Mouse (Mus musculus) stomach, embryonic 14.5 days (tissue): ENCODE data around the gene Top2a. TPM values are rescaled to one million over a fixed set of nuclear protein-coding genes. Genes with fewer than 3 reads are reported as not detected.
A peak's percentile ranks its signal among the peaks of the same experiment; 100 is the strongest.

ENCODE experiments used
- ATAC-seq: fragments of 200-750 bp; cut with Nextera tagmentation; 2 replicates; pipeline ENCODE4 v1.8.0; 2017; ENCODE audit warnings: low read depth, moderate TSS enrichment; ENCODE audit not compliant: insufficient number of reproducible peaks, insufficient read depth, low FRiP score
- H3K27ac ChIP-seq: fragments of 300-500 bp; sonication (generic); 2 replicates; pipeline ENCODE4 v1.5.1; 2014; ENCODE audit warnings: mild to moderate bottlenecking, low read length, moderate library complexity, mixed read lengths
- H3K27me3 ChIP-seq: fragments of 300-500 bp; sonication (generic); 2 replicates; pipeline ENCODE4 v1.6.1; 2014; ENCODE audit warnings: low read length, control low read depth, mixed read lengths; ENCODE audit not compliant: control insufficient read depth, insufficient read depth
- H3K36me3 ChIP-seq: fragments of 300-500 bp; sonication (generic); 2 replicates; pipeline ENCODE4 v1.6.1; 2014; ENCODE audit warnings: mild to moderate bottlenecking, control low read depth, low read length, moderate library complexity, mixed read lengths; ENCODE audit not compliant: control insufficient read depth, insufficient read depth
- H3K4me1 ChIP-seq: fragments of 300-500 bp; sonication (generic); 2 replicates; pipeline ENCODE4 v1.6.1; 2014; ENCODE audit warnings: low read length, control low read depth, mixed read lengths; ENCODE audit not compliant: control insufficient read depth, insufficient read depth
- H3K4me2 ChIP-seq: fragments of 300-500 bp; sonication (generic); replicated peaks from 2 replicates; pipeline ENCODE4 v1.6.1; 2014; ENCODE audit warnings: low read depth, low read length, control low read depth
- H3K4me3 ChIP-seq: fragments of 300-500 bp; sonication (generic); 2 replicates; pipeline ENCODE4 v1.5.1; 2014; ENCODE audit warnings: low read depth, low read length, control low read depth
- H3K9ac ChIP-seq: fragments of 300-500 bp; sonication (generic); replicated peaks from 2 replicates; pipeline ENCODE4 v1.6.1; 2014; ENCODE audit warnings: low read depth, mild to moderate bottlenecking, control low read depth, low read length, moderate library complexity, mixed read lengths
- H3K9me3 ChIP-seq: fragments of 300-500 bp; sonication (generic); 2 replicates; pipeline ENCODE4 v1.6.1; 2016; ENCODE audit warnings: low read depth, low read length, control low read depth; ENCODE audit not compliant: control insufficient read depth
- WGBS: fragments of 180-500 bp; shearing (Covaris S2); extraction: QIAGEN DNeasy Blood & Tissue Kit; methylation state at CpG from one replicate; pipeline ENCODE4 v1.1.7; 2014; 5-methylcytosine and 5-hydroxymethylcytosine counted together
- polyA plus RNA-seq: library from polyadenylated mRNA; unstranded; fragments of >200 nt; fragmentation: Nextera tagmentation; extraction: Ambion mirVana; gene quantifications from 2 replicates; pipeline ENCODE4 v1.2.1, GENCODE M21; 2014

Gene Top2a
- polyA plus RNA-seq, 1 experiment from 2014 or later, result 284 TPM

DNA sequence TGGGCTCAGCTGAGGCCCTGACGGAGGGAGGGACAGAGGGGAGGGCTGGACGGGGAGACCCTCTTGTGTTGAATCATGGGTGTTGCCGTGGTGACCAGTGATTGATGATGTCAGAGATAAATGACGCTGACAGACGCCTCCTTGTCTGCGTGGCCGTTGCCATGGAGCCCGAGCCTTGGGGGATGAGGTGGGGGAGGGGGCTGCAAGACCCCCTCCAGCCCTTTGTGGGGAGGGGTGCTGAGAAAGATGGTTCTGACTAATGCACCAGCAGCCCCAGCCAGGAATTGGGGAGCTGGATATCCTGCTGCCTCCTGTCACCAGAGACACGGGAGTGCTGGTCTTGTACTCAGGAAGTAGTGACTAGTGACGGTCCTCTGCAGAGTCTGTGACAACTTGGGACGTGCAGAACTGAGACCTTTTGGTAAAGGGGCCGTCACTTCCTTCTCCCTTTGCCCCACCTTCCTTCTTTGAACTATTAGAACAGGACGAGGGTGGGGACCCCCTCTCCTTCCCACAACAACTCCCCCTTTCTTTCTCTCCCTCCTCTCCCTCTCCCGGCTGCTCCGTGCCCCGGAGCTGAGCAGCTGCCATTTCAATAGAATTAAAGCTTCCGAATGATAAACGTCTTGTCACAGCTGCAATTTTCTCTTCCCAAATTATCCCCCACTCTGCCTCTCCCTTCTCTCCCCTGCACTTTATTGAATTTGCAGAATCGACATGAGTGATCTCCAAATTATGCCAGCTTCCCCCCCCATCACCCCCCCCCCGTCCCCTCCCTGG lies 55.1 kb downstream of the Top2a start:
- Histone ChIP-seq H3K36me3 (peaks cover 62% of the 10 kb centered on the region), H3K27me3 (no peaks in the 10 kb centered on the region), H3K27ac (peak overlapping the region; percentile 74), H3K4me1 (peaks cover 78% of the 10 kb centered on the region), H3K9ac (no peak overlapping the region; the same call in 1 of the 2 replicates), H3K9me3 (no peaks in the 10 kb centered on the region), H3K4me2 (peak overlapping the region; percentile 25; the same call in 1 of the 2 replicates), H3K4me3 (no peak overlapping the region)
- ATAC-seq, result no peak
- 6% methylated on average over 20 of the region's 20 CpGs for WGBS

DNA sequence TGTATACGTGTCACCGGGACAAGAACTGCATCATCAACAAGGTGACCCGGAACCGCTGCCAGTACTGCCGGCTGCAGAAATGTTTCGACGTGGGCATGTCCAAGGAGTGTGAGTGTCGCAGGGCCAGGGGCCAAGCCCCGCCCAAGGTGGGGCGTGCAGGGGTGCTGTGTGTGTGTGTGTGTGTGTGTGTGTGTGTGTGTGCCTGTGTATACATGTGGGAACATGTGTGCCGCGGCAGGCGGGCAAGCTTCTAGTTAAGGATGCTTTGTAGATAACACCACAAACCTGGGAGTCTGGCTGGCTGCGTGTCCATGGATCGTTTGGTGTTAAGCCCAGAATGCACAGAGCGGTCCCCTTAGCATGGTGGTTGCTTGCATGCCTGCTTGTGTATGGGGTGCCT lies 55.9 kb downstream of the Top2a start:
- Histone ChIP-seq H3K9me3 (no peaks in the 10 kb centered on the region), H3K36me3 (peaks cover 54% of the 10 kb centered on the region), H3K9ac (no peak overlapping the region; the same call in 1 of the 2 replicates), H3K27ac (peak overlapping the region; percentile 74), H3K4me3 (no peak overlapping the region), H3K4me2 (peak overlapping the region; percentile 25; the same call in 1 of the 2 replicates), H3K27me3 (no peaks in the 10 kb centered on the region), H3K4me1 (peaks cover 82% of the 10 kb centered on the region)
- no peak for ATAC-seq
- 28% methylated on average over 16 of the region's 16 CpGs for WGBS

DNA sequence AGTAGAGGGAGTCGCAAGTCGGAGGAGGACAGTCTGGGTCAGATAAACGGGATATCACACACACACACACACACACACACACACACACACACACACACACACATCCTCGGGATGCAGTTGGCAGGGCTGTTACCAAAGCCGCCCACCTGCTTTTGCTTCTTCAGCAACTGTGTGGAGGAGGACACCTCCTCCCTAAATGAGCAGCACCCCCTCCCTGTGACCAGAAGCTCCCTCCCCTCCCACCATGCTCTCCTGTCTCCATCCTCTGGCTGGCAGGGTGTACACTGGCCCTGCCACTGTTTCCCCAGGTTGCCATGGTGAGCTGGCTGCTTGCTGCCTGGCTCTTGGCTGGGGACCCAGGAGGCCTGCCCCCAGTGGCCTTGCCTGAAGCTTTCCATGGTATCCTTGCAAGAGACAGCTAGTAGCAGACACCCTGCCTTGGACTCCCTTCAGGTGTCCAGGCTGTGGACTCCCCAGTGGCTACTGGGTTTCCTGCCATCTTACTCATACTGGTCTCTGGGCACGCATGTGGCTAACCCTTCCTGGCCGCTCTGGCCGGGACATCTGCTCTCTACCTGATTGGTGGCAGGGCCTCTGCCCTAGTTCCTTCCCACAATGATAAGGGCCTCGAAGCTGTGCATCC lies 57.4 kb downstream of the Top2a start:
- Histone ChIP-seq H3K4me2 (peak overlapping the region; percentile 99; the same call in 1 of the 2 replicates), H3K9ac (no peak overlapping the region), H3K4me1 (peaks cover 94% of the 10 kb centered on the region), H3K36me3 (peaks cover 39% of the 10 kb centered on the region), H3K27me3 (no peaks in the 10 kb centered on the region), H3K9me3 (no peaks in the 10 kb centered on the region), H3K4me3 (no peak overlapping the region), H3K27ac (peak overlapping the region; percentile 96; the same call in 1 of the 2 replicates)
- ATAC-seq, result no peak
- WGBS, result 25% methylated on average over 9 of the region's 9 CpGs

DNA sequence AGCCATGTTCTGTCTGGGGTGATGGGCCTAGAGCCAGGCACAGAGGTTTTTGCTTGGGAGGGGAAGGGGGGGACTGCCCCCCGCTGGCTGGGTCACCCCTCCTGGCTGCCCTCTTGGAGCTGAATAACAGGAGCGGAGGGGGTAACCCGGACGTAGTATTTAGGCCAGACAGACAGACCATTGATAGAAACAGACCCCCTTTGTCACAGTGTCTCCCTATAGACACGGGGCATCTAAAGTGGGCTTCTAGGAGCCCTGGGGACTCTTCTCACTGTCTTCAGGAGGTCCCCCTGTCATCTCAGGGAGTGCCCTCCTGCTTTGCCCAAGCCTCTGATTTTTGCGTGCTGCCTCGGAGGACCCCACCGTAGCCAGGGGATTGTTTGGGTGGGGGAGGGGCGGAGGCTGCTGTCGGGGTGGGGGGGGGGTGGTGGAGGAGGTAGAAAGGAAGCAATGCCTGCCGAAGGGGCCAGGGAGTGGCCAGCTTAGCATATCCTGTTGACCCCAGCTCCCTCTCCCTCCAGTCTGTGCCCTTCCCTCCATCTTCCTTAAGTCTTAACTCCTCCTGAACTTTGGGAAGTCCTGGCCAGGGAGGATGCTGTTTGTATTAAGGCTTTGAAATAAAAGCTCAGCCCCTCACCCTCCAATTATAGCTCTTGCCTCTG lies 58.4 kb downstream of the Top2a start:
- WGBS, result 10% methylated on average over 11 of the region's 11 CpGs
- H3K27ac ChIP-seq, result peak overlapping the region; percentile 96
- H3K9me3 ChIP-seq, result no peaks in the 10 kb centered on the region

DNA sequence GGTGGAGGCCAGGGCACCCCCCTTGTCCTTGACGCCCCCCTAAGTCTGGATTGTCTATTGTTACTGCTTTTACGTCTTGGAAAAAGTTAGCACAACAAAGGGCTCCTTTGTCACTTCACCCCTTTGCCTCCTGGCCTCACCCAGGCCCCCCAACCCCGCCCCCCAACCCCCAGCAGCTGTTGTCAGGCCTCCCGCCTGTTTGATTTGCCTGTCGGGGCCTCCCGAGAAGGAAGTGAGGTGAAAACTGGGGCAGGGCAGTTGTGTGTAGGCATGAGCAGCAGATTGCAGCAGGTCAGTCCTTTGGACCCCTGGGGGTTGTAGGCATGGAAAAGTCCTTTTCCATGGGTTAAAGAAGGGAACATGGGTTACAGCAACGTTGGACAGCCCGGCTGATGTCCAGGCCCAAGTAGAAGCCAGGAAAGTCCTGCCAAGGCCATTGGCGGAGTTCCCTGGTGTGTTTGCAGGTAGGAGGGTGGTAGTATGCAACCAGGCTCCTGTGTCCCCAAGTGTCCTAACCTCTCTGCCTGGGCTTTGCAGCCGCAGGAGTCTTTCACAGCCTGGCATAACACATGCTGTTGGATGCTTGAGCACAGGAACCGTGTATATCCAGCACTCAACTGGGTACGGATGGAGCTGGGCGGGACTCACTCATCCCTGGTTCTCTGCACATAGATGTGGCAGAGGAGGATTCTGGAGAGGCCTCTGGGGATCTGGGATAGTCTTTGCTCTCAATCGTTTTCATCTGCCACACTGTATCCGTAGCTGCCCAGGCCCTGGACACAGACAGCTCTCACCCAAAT lies 59.2 kb downstream of the Top2a start:
- no peaks in the 10 kb centered on the region for H3K9me3 ChIP-seq
- peak overlapping the region; percentile 78 for H3K4me3 ChIP-seq
- H3K4me2 ChIP-seq, result peak overlapping the region; percentile 99
- H3K27me3 ChIP-seq, result no peaks in the 10 kb centered on the region
- no peak for ATAC-seq
- peaks cover 21% of the 10 kb centered on the region for H3K36me3 ChIP-seq
- H3K9ac ChIP-seq, result peak overlapping the region; percentile 33
- peak overlapping the region; percentile 96 for H3K27ac ChIP-seq
- H3K4me1 ChIP-seq, result peaks cover 82% of the 10 kb centered on the region
- 17% methylated on average over 15 of the region's 15 CpGs for whole genome bisulfite sequencing

More for the DNA sequence above, 58.4 kb downstream of the Top2a start:
- ATAC-seq, result no peak
- Histone ChIP-seq H3K9ac (peak overlapping the region; percentile 33), H3K4me2 (peak overlapping the region; percentile 99), H3K4me1 (peaks cover 86% of the 10 kb centered on the region), H3K27me3 (no peaks in the 10 kb centered on the region), H3K4me3 (peak overlapping the region; percentile 78), H3K36me3 (peaks cover 28% of the 10 kb centered on the region)

DNA sequence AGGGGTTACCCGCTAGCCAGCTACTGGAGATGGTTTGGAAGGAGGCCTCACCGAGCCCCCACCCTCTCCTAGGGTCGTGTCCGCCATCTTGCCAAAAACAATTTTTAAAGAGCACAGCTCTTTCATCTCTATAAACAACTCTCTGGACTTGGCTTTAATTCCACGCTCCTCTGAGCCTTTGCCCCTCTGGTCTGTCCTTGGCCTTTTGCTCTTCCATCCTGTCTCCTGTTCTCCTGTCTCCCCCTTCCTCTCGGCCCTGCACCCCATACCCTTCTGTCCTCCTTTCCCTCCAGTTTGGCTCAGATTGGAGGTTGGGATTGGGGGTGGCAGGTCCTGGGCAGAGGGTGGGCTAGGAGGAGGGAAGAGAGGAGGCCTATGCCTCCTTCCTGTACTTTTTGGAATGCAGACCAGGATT lies 59.8 kb downstream of the Top2a start:
- H3K9ac ChIP-seq, result peak overlapping the region; percentile 28; the same call in 1 of the 2 replicates
- WGBS, result 6% methylated on average over 6 of the region's 6 CpGs
- ATAC-seq, result no peak
- peaks cover 80% of the 10 kb centered on the region for H3K4me1 ChIP-seq
- H3K4me3 ChIP-seq, result peak overlapping the region; percentile 78
- H3K4me2 ChIP-seq, result peak overlapping the region; percentile 99
- H3K27ac ChIP-seq, result peak overlapping the region; percentile 96
- no peaks in the 10 kb centered on the region for H3K27me3 ChIP-seq
- peaks cover 19% of the 10 kb centered on the region for H3K36me3 ChIP-seq
- H3K9me3 ChIP-seq, result no peaks in the 10 kb centered on the region

DNA sequence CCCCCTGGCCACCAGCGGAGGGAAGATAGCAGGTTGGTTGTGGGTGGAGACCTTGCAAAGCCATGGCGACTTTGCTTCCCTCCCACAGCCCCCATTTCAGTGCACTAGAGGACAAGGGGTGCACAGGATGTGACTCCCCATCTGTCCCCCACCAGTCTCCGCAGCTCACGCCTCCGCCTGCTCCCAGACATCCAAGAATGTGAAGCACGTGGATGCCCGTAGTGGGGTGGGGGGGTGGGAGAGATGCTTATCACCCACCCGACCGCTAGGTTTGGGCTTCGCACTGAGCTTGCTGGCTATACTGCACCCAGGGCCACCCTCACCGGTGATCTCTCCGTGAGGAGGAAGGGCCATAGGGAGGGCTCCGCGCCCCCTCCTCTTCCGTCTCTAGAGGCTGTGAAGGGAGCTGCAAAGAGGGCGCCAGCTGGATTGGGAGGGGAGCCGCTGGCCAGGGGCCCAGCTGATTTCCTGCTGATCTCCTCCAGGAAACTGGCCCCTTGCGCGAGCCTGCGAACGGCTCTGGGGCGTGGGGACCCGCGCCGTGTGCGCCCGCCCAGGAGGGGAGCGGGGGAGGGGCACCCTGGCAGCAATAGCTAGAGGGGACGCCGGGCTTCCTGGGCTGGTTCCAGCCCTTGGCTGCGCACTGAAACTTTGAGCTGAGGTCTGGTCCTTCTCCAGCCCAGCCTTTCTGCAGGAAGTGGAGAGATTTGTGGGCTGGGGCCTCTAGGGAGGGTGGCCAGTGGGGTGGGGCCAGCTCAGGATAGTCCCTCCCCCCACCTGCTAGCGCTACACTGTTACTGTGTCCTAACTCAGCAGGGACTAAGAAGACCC lies 60.6 kb downstream of the Top2a start:
- Histone ChIP-seq H3K36me3 (peaks cover 19% of the 10 kb centered on the region), H3K9ac (peak overlapping the region; percentile 71), H3K27ac (peak overlapping the region; percentile 96), H3K27me3 (no peaks in the 10 kb centered on the region), H3K4me1 (peaks cover 77% of the 10 kb centered on the region), H3K4me3 (peak overlapping the region; percentile 78), H3K9me3 (no peaks in the 10 kb centered on the region), H3K4me2 (peak overlapping the region; percentile 99)
- peak; percentile 82 for ATAC-seq
- WGBS, result under 1% methylated on average over 32 of the region's 32 CpGs
